In genomic region chr6:72955517-72956198, GRCm38 (mm10) we compare ENCODE assay signal across 8 mouse cellular contexts. TPM values are rescaled to one million over a fixed set of nuclear protein-coding genes. Genes with fewer than 3 reads are reported as not detected.
DNase-seq lines count a peak whose midpoint lies in the region; ATAC-seq lines count a peak whose summit lies in the region.

No protein-coding gene starts in this region.

- no peaks in the 10 kb centered on the region for H3K27me3 ChIP-seq in lung, embryonic 16.5 days (ENCODE audit: control insufficient read depth, insufficient read depth, low read depth, low read length)
- no peaks in the 10 kb centered on the region for H3K27me3 ChIP-seq in hindbrain, embryonic 11.5 days (ENCODE audit: control insufficient read depth, insufficient read depth, low read length)
- no peaks in the 10 kb centered on the region for H3K27me3 ChIP-seq in midbrain, embryonic 16.5 days (ENCODE audit: control insufficient read depth, insufficient read depth, low read depth, low read length)

- peaks cover 24% of the 10 kb centered on the region for H3K4me1 ChIP-seq in lung, embryonic 16.5 days (replicated peaks; ENCODE audit: control insufficient read depth, insufficient read depth, low read length)
- no peaks in the 10 kb centered on the region for H3K4me1 ChIP-seq in hindbrain, embryonic 11.5 days (replicated peaks; ENCODE audit: control insufficient read depth, insufficient read depth, low read length)
- peaks cover 23% of the 10 kb centered on the region for H3K4me1 ChIP-seq in midbrain, embryonic 16.5 days (ENCODE audit: control insufficient read depth, insufficient read depth, low read length)

- no peak for DNase-seq in lung, postnatal 36 days
- peak; percentile 42 to 55 for DNase-seq in cerebellum, postnatal 14 days
- DNase-seq in hindbrain, embryonic 11.5 days (ENCODE audit: low spot score) = peak; percentile 54
- DNase-seq in right cerebral cortex, adult 2 months (ENCODE audit: low spot score in 2 of 2) = no peak
- no peak for DNase-seq in left cerebral cortex, adult 18-20 months (ENCODE audit: low spot score in 2 of 2)

- H3K4me3 ChIP-seq in lung, embryonic 16.5 days (ENCODE audit: low read length) = peak overlapping the region; percentile 87; the same call in 1 of the 2 replicates
- peak overlapping the region; percentile 86 for H3K4me3 ChIP-seq in hindbrain, embryonic 11.5 days (ENCODE audit: low read depth, low read length)
- H3K4me3 ChIP-seq in midbrain, embryonic 16.5 days (ENCODE audit: low read depth, low read length) = peak overlapping the region; percentile 90

- peak overlapping the region; percentile 72 for H3K27ac ChIP-seq in lung, embryonic 16.5 days (ENCODE audit: low read length)
- H3K27ac ChIP-seq in hindbrain, embryonic 11.5 days (ENCODE audit: low read depth, low read length) = peak overlapping the region; percentile 80
- peak overlapping the region; percentile 99 for H3K27ac ChIP-seq in midbrain, embryonic 16.5 days (ENCODE audit: low read length)

- ATAC-seq in lung, embryonic 16.5 days (ENCODE audit: low read depth) = no peak
- peak; percentile 2; the same call in 1 of the 2 replicates for ATAC-seq in hindbrain, embryonic 11.5 days (ENCODE audit: low FRiP score)
- ATAC-seq in midbrain, embryonic 16.5 days = peak; percentile 1; the same call in 1 of the 2 replicates
- no peak for ATAC-seq in megakaryocyte-erythroid progenitor cell, adult 5-6 weeks (replicated peaks; ENCODE audit: low FRiP score, low TSS enrichment, poor library complexity, severe bottlenecking)

- H3K9me3 ChIP-seq in lung, embryonic 16.5 days (ENCODE audit: control insufficient read depth, low read length) = no peaks in the 10 kb centered on the region
- H3K9me3 ChIP-seq in hindbrain, embryonic 11.5 days (ENCODE audit: control insufficient read depth, low read length) = no peaks in the 10 kb centered on the region
- H3K9me3 ChIP-seq in midbrain, embryonic 16.5 days (replicated peaks; ENCODE audit: control insufficient read depth, low read length, poor library complexity, severe bottlenecking) = no peaks in the 10 kb centered on the region

- 50% methylated on average over 8 of the region's 8 CpGs for WGBS in lung, embryonic 16.5 days
- whole genome bisulfite sequencing in hindbrain, embryonic 11.5 days = 50% methylated on average over 8 of the region's 8 CpGs
- WGBS in midbrain, embryonic 16.5 days = 31% methylated on average over 8 of the region's 8 CpGs

- H3K36me3 ChIP-seq in lung, embryonic 16.5 days (ENCODE audit: control insufficient read depth, insufficient read depth, low read length) = no peaks in the 10 kb centered on the region
- no peaks in the 10 kb centered on the region for H3K36me3 ChIP-seq in hindbrain, embryonic 11.5 days (ENCODE audit: control insufficient read depth, insufficient read depth, low read length)
- no peaks in the 10 kb centered on the region for H3K36me3 ChIP-seq in midbrain, embryonic 16.5 days (ENCODE audit: control insufficient read depth, insufficient read depth, low read length)

- no peak overlapping the region for H3K9ac ChIP-seq in lung, embryonic 16.5 days (ENCODE audit: low read length)
- H3K9ac ChIP-seq in hindbrain, embryonic 11.5 days (ENCODE audit: low read depth, low read length) = peak overlapping the region; percentile 98; the same call in 1 of the 2 replicates
- H3K9ac ChIP-seq in midbrain, embryonic 16.5 days (ENCODE audit: low read depth, low read length) = peak overlapping the region; percentile 100

- H3K4me2 ChIP-seq in lung, embryonic 16.5 days (ENCODE audit: low read depth, low read length) = peak overlapping the region; percentile 80
- H3K4me2 ChIP-seq in hindbrain, embryonic 11.5 days (replicated peaks; ENCODE audit: low read depth, low read length) = peak overlapping the region; percentile 61
- peak overlapping the region; percentile 90 for H3K4me2 ChIP-seq in midbrain, embryonic 16.5 days (ENCODE audit: low read length)

RNA-seq across cellular contexts. Expression of gene Tmsb10, which starts 2.9 kb away (rescaled TPM):
- 2,242 and 2,568 TPM in 2 replicates for polyA plus RNA-seq in lung, embryonic 16.5 days (2015; fragmentation: Nextera tagmentation; extraction: Ambion mirVana)
- polyA plus RNA-seq in hindbrain, embryonic 11.5 days (2014; fragmentation: Nextera tagmentation; extraction: Ambion mirVana) = 3,882 and 4,064 TPM in 2 replicates
- 5,026 and 5,182 TPM in 2 replicates for polyA plus RNA-seq in midbrain, embryonic 16.5 days (2015; fragmentation: Nextera tagmentation; extraction: Ambion mirVana)
- total RNA-seq in megakaryocyte-erythroid progenitor cell, adult 5-6 weeks (2014; fragmentation: Nextera tagmentation) = 259 and 304 TPM in 2 replicates
- 303 and 381 TPM in 2 replicates for total RNA-seq in megakaryocyte-erythroid progenitor cell, adult 5-6 weeks (2017)
- total RNA-seq in left cerebral cortex, adult 18-20 months (2021) = 100 to 1,000 TPM; 420 to 461 TPM

RNA-seq across cellular contexts. Expression of gene Kcmf1, which starts 55.9 kb away (rescaled TPM):
- polyA plus RNA-seq in lung, embryonic 16.5 days (2015; fragmentation: Nextera tagmentation; extraction: Ambion mirVana) = 26.6 and 30.6 TPM in 2 replicates
- 35.3 and 45.9 TPM in 2 replicates for polyA plus RNA-seq in hindbrain, embryonic 11.5 days (2014; fragmentation: Nextera tagmentation; extraction: Ambion mirVana)
- 29.7 and 32.4 TPM in 2 replicates for polyA plus RNA-seq in midbrain, embryonic 16.5 days (2015; fragmentation: Nextera tagmentation; extraction: Ambion mirVana)
- total RNA-seq in megakaryocyte-erythroid progenitor cell, adult 5-6 weeks (2014; fragmentation: Nextera tagmentation) = 46.9 and 63.7 TPM in 2 replicates
- 77.1 and 105 TPM in 2 replicates for total RNA-seq in megakaryocyte-erythroid progenitor cell, adult 5-6 weeks (2017)
- 10 to 100 TPM; 74.5 to 74.7 TPM for total RNA-seq in left cerebral cortex, adult 18-20 months (2021)

Comparison
In these comparisons a context has a peak if more than half of its experiments do, and no peak if none do; other contexts are left out.
1. ATAC-seq: peak in hindbrain, embryonic 11.5 days (single experiment) and midbrain, embryonic 16.5 days (single experiment); none in lung, embryonic 16.5 days (single experiment) and megakaryocyte-erythroid progenitor cell, adult 5-6 weeks (single experiment).
2. DNase-seq: peak in cerebellum, postnatal 14 days (2 of 2) and hindbrain, embryonic 11.5 days (single experiment); none in lung, postnatal 36 days (single experiment), right cerebral cortex, adult 2 months (0 of 2) and left cerebral cortex, adult 18-20 months (0 of 2).
3. Peak in every context shown above with its lines, with median percentiles within 50 percentile points of each other: H3K27ac ChIP-seq, H3K4me2 ChIP-seq and H3K4me3 ChIP-seq.